Mouse (Mus musculus) spleen, postnatal 36 days (tissue): Measurements from ENCODE around the gene Chd6.

Source experiments
- DNase-seq, 2 experiments: peaks; one replicate each; pipeline ENCODE4 v3.0.0; 2022; ENCODE audit warnings: low spot score in 2 of 2, mixed read lengths in 1 of 2

Gene Chd6

DNA sequence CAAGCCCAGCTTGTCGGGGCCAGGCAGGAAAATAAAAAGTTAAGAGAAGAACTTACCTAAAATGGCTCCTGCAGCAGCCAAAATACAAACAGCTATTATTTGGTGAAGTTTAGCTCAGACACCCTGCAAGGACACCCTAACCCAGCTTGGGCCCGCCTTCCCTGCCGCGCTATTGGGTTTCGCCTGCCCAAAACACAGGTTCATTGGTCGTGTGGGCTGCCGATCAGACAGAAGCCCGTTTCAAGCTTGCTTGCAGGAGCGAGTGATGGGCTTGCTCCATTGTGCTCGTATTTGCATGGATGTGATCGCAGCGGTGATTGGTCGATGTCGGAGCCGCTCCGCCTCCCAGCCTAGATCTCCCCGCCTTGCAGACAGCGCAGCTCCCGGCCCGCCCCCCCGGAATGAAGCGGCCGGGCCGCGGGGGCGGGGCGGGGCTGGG lies at the start of gene Chd6:
Gene Chd6 (minus strand): TSS at position 143 of the 439 bp plus-strand sequence.
- DNase-seq, result peak; percentile 99

GRCm38 (mm10) chr2:161150004-161150842 lies 41.3 kb upstream of the Chd6 start:
- no peak for DNase-seq

- no peak for DNase-seq
These were observed 39.6 kb upstream of the Chd6 start for GRCm38 (mm10) chr2:161148428-161149020.

- DNase-seq, result no peak
These were observed 39.0 kb upstream of the Chd6 start for GRCm38 (mm10) chr2:161147656-161148427.

- DNase-seq, result no peak
These were observed 35.9 kb upstream of the Chd6 start for GRCm38 (mm10) chr2:161144799-161145198.

DNA sequence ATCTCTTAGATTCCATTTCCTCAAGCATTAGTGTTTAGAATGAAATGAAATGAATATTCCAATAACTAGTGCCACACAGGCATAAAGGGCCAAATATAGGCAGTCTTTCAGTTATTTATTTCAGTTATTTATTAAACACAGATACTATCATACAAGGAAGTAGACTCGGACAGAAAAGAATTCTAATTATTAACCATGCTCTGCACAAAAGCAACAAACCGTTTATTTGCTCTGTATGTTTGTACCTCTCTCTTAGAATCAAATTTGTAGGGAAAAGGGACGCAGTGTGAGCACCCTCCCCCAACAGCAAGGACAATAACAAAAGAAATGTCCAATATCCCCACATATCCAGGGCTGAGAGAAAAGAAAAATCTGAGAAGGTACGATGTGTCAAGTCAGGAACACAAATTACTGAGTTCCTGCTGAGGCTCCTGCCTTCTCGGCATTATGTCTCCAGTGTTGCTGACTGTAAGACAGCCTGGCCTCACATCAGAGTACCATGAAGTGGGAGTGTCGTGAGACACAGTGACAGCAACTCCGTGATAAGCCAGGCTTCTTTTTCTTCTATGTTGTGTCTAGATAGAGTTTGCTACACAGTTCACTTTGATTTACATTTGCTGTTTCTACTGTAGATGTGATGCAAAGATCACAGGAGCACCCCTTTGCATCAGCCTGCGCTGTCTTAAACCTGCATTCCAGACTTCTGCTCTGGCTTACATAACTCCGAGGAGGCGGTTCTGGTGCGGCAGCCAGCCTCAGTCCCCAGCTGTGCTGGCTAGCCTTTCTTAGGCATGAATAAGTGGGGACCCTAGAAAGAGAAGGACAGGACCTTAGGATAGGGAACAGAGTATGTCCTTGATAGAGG lies 30.0 kb upstream of the Chd6 start:
- DNase-seq, result no peak

DNA sequence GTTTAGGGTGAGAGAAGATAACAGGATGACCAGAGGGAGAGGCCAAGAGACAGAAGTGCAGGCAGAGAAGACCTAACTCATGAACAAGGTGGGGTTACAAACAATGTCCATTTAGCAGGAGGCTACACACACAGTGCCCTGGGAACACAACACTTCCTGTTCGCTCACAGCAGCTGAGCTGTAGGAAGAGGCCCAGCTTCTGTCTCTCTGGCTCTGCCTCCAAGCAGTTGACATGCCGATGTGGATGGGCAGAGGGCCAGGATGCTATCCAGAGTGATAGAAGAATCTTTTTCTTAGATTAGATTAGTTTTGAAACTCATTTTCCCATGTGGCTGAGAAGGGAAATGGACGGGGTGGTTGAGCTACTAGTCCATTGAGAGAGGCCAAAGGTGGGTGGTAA lies 28.1 kb upstream of the Chd6 start:
- no peak for DNase-seq

GRCm38 (mm10) chr2:161128367-161129111 lies 19.7 kb upstream of the Chd6 start:
- no peak for DNase-seq

GRCm38 (mm10) chr2:161112011-161112410 lies 3.1 kb upstream of the Chd6 start:
- no peak for DNase-seq

- DNase-seq, result no peak
These were observed 535 bp upstream of the Chd6 start for GRCm38 (mm10) chr2:161109398-161109821.

- peak; percentile 60 to 68 for DNase-seq
These were observed 569 bp downstream of the Chd6 start for GRCm38 (mm10) chr2:161108085-161108927.

GRCm38 (mm10) chr2:161107236-161107635 lies 1.6 kb downstream of the Chd6 start:
- DNase-seq, result no peak

GRCm38 (mm10) chr2:161103769-161104168 lies 5.1 kb downstream of the Chd6 start:
- no peak for DNase-seq

DNA sequence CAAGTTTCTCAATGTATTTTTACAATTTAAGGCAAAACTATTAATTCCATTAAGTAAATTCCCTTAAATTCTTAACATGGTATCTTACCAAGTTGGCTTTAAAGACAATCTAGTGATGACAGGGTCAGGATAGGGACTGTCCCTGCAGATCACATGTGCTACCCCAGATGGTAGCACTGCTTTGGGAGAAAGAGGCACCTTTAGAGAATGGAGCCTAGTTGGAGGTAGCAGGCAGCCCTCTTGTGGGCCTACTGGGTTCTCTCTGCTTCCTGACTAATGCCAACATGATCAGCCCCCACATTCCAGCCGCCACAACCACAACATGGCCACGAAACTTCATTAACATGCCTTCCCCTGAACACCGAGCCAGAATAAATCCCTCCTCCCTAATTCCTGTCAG lies 6.8 kb downstream of the Chd6 start:
- no peak for DNase-seq

DNA sequence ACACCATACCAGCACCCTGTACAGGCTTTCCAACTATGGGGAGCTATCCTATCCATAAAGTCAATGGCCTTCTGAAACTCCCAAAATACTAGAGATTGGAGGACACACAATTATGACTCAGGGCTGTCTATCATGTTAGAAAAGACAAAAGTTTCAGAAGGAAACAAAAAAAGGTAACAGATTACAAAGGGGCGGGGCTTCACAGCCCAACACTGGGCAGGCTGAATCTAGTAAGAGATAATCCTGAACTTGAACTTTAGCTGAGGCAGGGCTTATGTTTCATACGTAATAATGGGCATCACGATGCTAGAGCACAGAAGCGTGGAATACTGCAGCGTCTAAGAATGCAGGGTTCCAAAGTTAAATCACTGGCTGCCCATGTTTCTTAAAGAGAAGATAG lies 11.1 kb downstream of the Chd6 start:
- no peak for DNase-seq

- DNase-seq, result no peak
These were observed 18.0 kb downstream of the Chd6 start for GRCm38 (mm10) chr2:161090746-161091405.

DNA sequence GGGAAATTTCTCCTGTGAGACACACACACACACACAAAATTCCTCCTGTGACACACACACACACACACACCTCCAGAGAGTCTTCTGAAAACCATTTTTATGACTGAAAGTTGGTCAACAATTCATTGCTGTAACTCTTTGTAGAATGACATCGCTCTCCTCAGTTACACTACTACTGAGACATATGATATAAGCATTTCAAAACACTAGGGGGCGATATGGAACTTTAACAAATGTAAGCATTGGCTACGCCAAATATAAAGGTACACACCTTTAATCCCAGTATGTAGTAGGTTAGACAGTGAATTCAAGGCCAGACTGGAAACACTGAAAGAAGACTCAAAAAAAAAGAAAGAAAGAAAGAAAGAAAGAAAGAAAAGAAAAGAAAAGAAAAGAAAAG lies 18.7 kb downstream of the Chd6 start:
- peak in 1 of 2 experiments; percentile 33 for DNase-seq

- no peak for DNase-seq
These were observed 30.3 kb downstream of the Chd6 start for GRCm38 (mm10) chr2:161078590-161078989.

DNA sequence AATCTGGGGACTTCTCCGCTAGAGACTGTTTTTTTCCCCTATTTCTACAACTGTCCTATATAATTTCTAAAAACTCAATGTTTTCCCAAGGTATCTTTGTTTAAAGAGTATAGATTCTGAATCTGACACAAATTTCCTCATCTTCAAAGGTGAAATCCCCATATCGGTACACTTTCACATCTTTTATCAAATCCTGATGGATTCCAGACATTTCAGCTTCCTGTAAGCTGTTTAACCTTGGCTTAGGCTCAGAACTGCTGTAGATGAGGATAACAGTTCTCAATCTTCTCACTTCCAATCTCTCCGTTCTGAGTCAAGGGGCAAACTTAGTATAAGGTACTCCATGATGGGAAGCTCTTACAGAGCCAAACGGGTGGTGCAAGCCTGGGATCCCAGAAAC lies 32.6 kb downstream of the Chd6 start:
- DNase-seq, result no peak
